Mouse (Mus musculus) midbrain, embryonic 14.5 days (tissue): ENCODE results near the gene Bud23. TPM values are rescaled to one million over a fixed set of nuclear protein-coding genes. Genes with fewer than 3 reads are reported as not detected.

Experiments
- ATAC-seq: fragments of 200-750 bp; cut with Nextera tagmentation; 2 replicates; pipeline ENCODE4 v1.8.0; 2017; ENCODE audit warnings: moderate number of reproducible peaks, moderate library complexity; ENCODE audit not compliant: low FRiP score, low TSS enrichment
- DNase-seq: peaks from one replicate; pipeline ENCODE4 v3.0.0-alpha.2; 2015
- H3K27ac ChIP-seq: fragments of 300-500 bp; sonication (generic); replicated peaks from 2 replicates; pipeline ENCODE4 v1.5.1; 2014; ENCODE audit warnings: mild to moderate bottlenecking, low read depth, low read length, moderate library complexity
- H3K27me3 ChIP-seq: fragments of 300-500 bp; sonication (generic); 2 replicates; pipeline ENCODE4 v1.6.1; 2014; ENCODE audit warnings: low read length, control low read depth, mixed read lengths; ENCODE audit not compliant: control insufficient read depth, insufficient read depth
- H3K36me3 ChIP-seq: fragments of 300-500 bp; sonication (generic); 2 replicates; pipeline ENCODE4 v1.6.1; 2014; ENCODE audit warnings: low read length, control low read depth; ENCODE audit not compliant: control insufficient read depth, insufficient read depth
- H3K4me1 ChIP-seq: fragments of 300-500 bp; sonication (generic); 2 replicates; pipeline ENCODE4 v1.6.1; 2014; ENCODE audit warnings: mild to moderate bottlenecking, antibody characterized with exemption, low read length, control low read depth; ENCODE audit not compliant: control insufficient read depth, insufficient read depth
- H3K4me2 ChIP-seq: fragments of 300-500 bp; sonication (generic); 2 replicates; pipeline ENCODE4 v1.6.1; 2014; ENCODE audit warnings: mild to moderate bottlenecking, low read length, moderate library complexity
- H3K4me3 ChIP-seq: fragments of 300-500 bp; sonication (generic); replicated peaks from 2 replicates; pipeline ENCODE4 v1.5.1; 2014; ENCODE audit warnings: low read depth, low read length
- H3K9ac ChIP-seq: fragments of 300-500 bp; sonication (generic); replicated peaks from 2 replicates; pipeline ENCODE4 v1.6.1; 2014; ENCODE audit warnings: mild to moderate bottlenecking, low read length, moderate library complexity
- H3K9me3 ChIP-seq: fragments of 300-500 bp; sonication (generic); 2 replicates; pipeline ENCODE4 v1.6.1; 2016; ENCODE audit warnings: low read length, control low read depth, mixed read lengths; ENCODE audit not compliant: control insufficient read depth
- WGBS: fragments of 180-500 bp; shearing (Covaris S2); extraction: QIAGEN DNeasy Blood & Tissue Kit; methylation state at CpG from one replicate; pipeline ENCODE4 v1.1.7; 2014; 5-methylcytosine and 5-hydroxymethylcytosine counted together
- polyA plus RNA-seq: library from polyadenylated mRNA; unstranded; fragments of >200 nt; fragmentation: Nextera tagmentation; extraction: Ambion mirVana; gene quantifications from 2 replicates; pipeline ENCODE4 v1.2.1, GENCODE M21; 2014

The Bud23 gene
- polyA plus RNA-seq, 1 experiment from 2014 or later: 63.8 TPM

GRCm38 (mm10) chr5:135100981-135101380, 36.2 kb upstream of the Bud23 start:
- Histone ChIP-seq H3K9ac (no peak overlapping the region), H3K27ac (no peak overlapping the region), H3K4me2 (no peak overlapping the region), H3K4me1 (no peaks in the 10 kb centered on the region), H3K4me3 (no peak overlapping the region), H3K9me3 (no peaks in the 10 kb centered on the region), H3K27me3 (0 out of 2 replicates have a peak, but pooled peaks cover 3% of the 10 kb centered on the region), H3K36me3 (no peaks in the 10 kb centered on the region)
- no peak for DNase-seq
- 80% methylated on average over 1 of the region's 1 CpGs for WGBS
- ATAC-seq: no peak

- H3K4me3 ChIP-seq: no peak within 1 kb of the TSS
- 3% methylated on average over 39 of the region's 39 CpGs for WGBS
- H3K4me1 ChIP-seq: no peaks in the 10 kb centered on the region
- no peaks in the 10 kb centered on the region for H3K36me3 ChIP-seq
- H3K27me3 ChIP-seq: peaks cover 24% of the 10 kb centered on the region
- H3K27ac ChIP-seq: no peak within 1 kb of the TSS
- ATAC-seq: no peak
- no peak within 1 kb of the TSS for H3K9ac ChIP-seq
- no peaks in the 10 kb centered on the region for H3K9me3 ChIP-seq
- no peak for DNase-seq
- peak within 1 kb of the TSS; percentile 21; the same call in 1 of the 2 replicates for H3K4me2 ChIP-seq
These were observed 24.9 kb upstream of the Bud23 start, which contains the start of gene Mlxipl for GRCm38 (mm10) chr5:135089653-135090052. TSS of gene Mlxipl (plus strand) at chr5:135089890.

GRCm38 (mm10) chr5:135086871-135087270, 22.1 kb upstream of the Bud23 start:
- peaks cover 24% of the 10 kb centered on the region for H3K27me3 ChIP-seq
- DNase-seq (no peak), ATAC-seq (no peak)
- H3K9ac ChIP-seq: no peak overlapping the region
- 77% methylated on average over 4 of the region's 4 CpGs for WGBS
- no peak overlapping the region for H3K4me2 ChIP-seq
- H3K4me1 ChIP-seq: no peaks in the 10 kb centered on the region
- H3K4me3 ChIP-seq: no peak overlapping the region
- H3K27ac ChIP-seq: no peak overlapping the region
- no peaks in the 10 kb centered on the region for H3K9me3 ChIP-seq
- no peaks in the 10 kb centered on the region for H3K36me3 ChIP-seq

GRCm38 (mm10) chr5:135080539-135080938, 15.8 kb upstream of the Bud23 start:
- Histone ChIP-seq H3K4me2 (no peak overlapping the region), H3K9me3 (no peaks in the 10 kb centered on the region), H3K4me1 (peaks cover 8% of the 10 kb centered on the region; the same call in 1 of the 2 replicates), H3K9ac (no peak overlapping the region), H3K4me3 (no peak overlapping the region), H3K27me3 (no peaks in the 10 kb centered on the region), H3K27ac (no peak overlapping the region), H3K36me3 (peaks cover 5% of the 10 kb centered on the region; the same call in 1 of the 2 replicates)
- 94% methylated on average over 5 of the region's 5 CpGs for WGBS
- ATAC-seq: no peak
- no peak for DNase-seq

GRCm38 (mm10) chr5:135079578-135079977, 14.8 kb upstream of the Bud23 start:
- no peak for ATAC-seq

GRCm38 (mm10) chr5:135078482-135078810, 13.7 kb upstream of the Bud23 start:
- no peak for DNase-seq

More at GRCm38 (mm10) chr5:135079578-135079977, 14.8 kb upstream of the Bud23 start:
- WGBS: 98% methylated on average over 2 of the region's 2 CpGs
- H3K9me3 ChIP-seq: no peaks in the 10 kb centered on the region
- H3K27ac ChIP-seq: no peak overlapping the region
- DNase-seq: no peak
- no peak overlapping the region for H3K9ac ChIP-seq
- H3K27me3 ChIP-seq: no peaks in the 10 kb centered on the region
- H3K36me3 ChIP-seq: peaks cover 14% of the 10 kb centered on the region
- H3K4me2 ChIP-seq: no peak overlapping the region
- no peak overlapping the region for H3K4me3 ChIP-seq
- peaks cover 8% of the 10 kb centered on the region; the same call in 1 of the 2 replicates for H3K4me1 ChIP-seq

GRCm38 (mm10) chr5:135077564-135078481, 13.1 kb upstream of the Bud23 start, which contains the start of gene Vps37d:
TSS of gene Vps37d (minus strand) at chr5:135078266.
- H3K27me3 ChIP-seq: no peaks in the 10 kb centered on the region
- peak within 1 kb of the TSS; percentile 100 for H3K9ac ChIP-seq
- H3K4me1 ChIP-seq: peaks cover 8% of the 10 kb centered on the region; the same call in 1 of the 2 replicates
- H3K4me3 ChIP-seq: peak within 1 kb of the TSS; percentile 97
- WGBS: under 1% methylated on average over 72 of the region's 83 CpGs
- H3K9me3 ChIP-seq: no peaks in the 10 kb centered on the region
- peak within 1 kb of the TSS; percentile 92 for H3K27ac ChIP-seq
- H3K36me3 ChIP-seq: peaks cover 32% of the 10 kb centered on the region
- ATAC-seq (peak; percentile 84), DNase-seq (peak; percentile 97)
- peak within 1 kb of the TSS; percentile 78 for H3K4me2 ChIP-seq

More at GRCm38 (mm10) chr5:135078482-135078810, 13.7 kb upstream of the Bud23 start:
- no peaks in the 10 kb centered on the region for H3K27me3 ChIP-seq
- H3K27ac ChIP-seq: peak overlapping the region; percentile 92; the same call in 1 of the 2 replicates
- peaks cover 8% of the 10 kb centered on the region; the same call in 1 of the 2 replicates for H3K4me1 ChIP-seq
- peak; percentile 55 for ATAC-seq
- WGBS: under 1% methylated on average over 11 of the region's 11 CpGs
- no peaks in the 10 kb centered on the region for H3K9me3 ChIP-seq
- H3K36me3 ChIP-seq: peaks cover 26% of the 10 kb centered on the region
- peak overlapping the region; percentile 97 for H3K4me3 ChIP-seq
- H3K4me2 ChIP-seq: peak overlapping the region; percentile 78
- peak overlapping the region; percentile 100; the same call in 1 of the 2 replicates for H3K9ac ChIP-seq

- Histone ChIP-seq H3K36me3 (peaks cover 40% of the 10 kb centered on the region), H3K9ac (peak overlapping the region; percentile 100), H3K27me3 (no peaks in the 10 kb centered on the region), H3K4me2 (peak overlapping the region; percentile 78), H3K4me1 (peaks cover 8% of the 10 kb centered on the region; the same call in 1 of the 2 replicates), H3K4me3 (peak overlapping the region; percentile 97), H3K9me3 (no peaks in the 10 kb centered on the region), H3K27ac (peak overlapping the region; percentile 92)
- ATAC-seq (peak; percentile 59), DNase-seq (peak; percentile 73)
- WGBS: 15% methylated on average over 14 of the region's 14 CpGs
These were observed 12.3 kb upstream of the Bud23 start for GRCm38 (mm10) chr5:135076931-135077505.
